Mouse (Mus musculus) forebrain, embryonic 12.5 days (tissue): ENCODE measurements around the gene Rexo2. TPM values are rescaled to one million over a fixed set of nuclear protein-coding genes. Genes with fewer than 3 reads are reported as not detected.

Source experiments
- ATAC-seq: fragments of 200-750 bp; cut with Nextera tagmentation; 2 replicates; pipeline ENCODE4 v1.8.0; 2017; ENCODE audit warnings: moderate TSS enrichment; ENCODE audit not compliant: low FRiP score
- H3K27ac ChIP-seq: fragments of 300-500 bp; sonication (generic); 2 replicates; pipeline ENCODE4 v1.5.1; 2016; ENCODE audit warnings: mild to moderate bottlenecking
- H3K27me3 ChIP-seq: fragments of 300-500 bp; sonication (generic); 2 replicates; pipeline ENCODE4 v1.6.1; 2016; ENCODE audit warnings: mild to moderate bottlenecking
- H3K36me3 ChIP-seq: fragments of 300-500 bp; sonication (generic); replicated peaks from 2 replicates; pipeline ENCODE4 v1.6.1; 2016; ENCODE audit warnings: mild to moderate bottlenecking
- H3K4me1 ChIP-seq: fragments of 300-500 bp; sonication (generic); 2 replicates; pipeline ENCODE4 v1.6.1; 2016
- H3K4me2 ChIP-seq: fragments of 300-500 bp; sonication (generic); 2 replicates; pipeline ENCODE4 v1.6.1; 2016; ENCODE audit warnings: mild to moderate bottlenecking, moderate library complexity
- H3K4me3 ChIP-seq: fragments of 300-500 bp; sonication (generic); replicated peaks from 2 replicates; pipeline ENCODE4 v1.5.1; 2016; ENCODE audit warnings: mild to moderate bottlenecking
- H3K9ac ChIP-seq: fragments of 300-500 bp; sonication (generic); 2 replicates; pipeline ENCODE4 v1.6.1; 2016; ENCODE audit warnings: mild to moderate bottlenecking
- H3K9me3 ChIP-seq: fragments of 300-500 bp; sonication (generic); 2 replicates; pipeline ENCODE4 v1.6.1; 2016
- WGBS: fragments of 180-500 bp; shearing (Covaris S2); methylation state at CpG from one replicate; pipeline ENCODE4 v1.1.7; 2016; 5-methylcytosine and 5-hydroxymethylcytosine counted together
- microRNA-seq: library from miRNA; unstranded; fragments of <30 nt; microRNA quantifications from one replicate; pipeline ENCODE4, GENCODE M21; 2017
- polyA plus RNA-seq: library from polyadenylated mRNA; unstranded; fragments of >200 nt; fragmentation: Nextera tagmentation; extraction: Ambion mirVana; gene quantifications from 2 replicates; pipeline ENCODE4 v1.2.1, GENCODE M21; 2016

Gene Rexo2
- polyA plus RNA-seq, 1 experiment from 2014 or later, result 107 TPM

DNA sequence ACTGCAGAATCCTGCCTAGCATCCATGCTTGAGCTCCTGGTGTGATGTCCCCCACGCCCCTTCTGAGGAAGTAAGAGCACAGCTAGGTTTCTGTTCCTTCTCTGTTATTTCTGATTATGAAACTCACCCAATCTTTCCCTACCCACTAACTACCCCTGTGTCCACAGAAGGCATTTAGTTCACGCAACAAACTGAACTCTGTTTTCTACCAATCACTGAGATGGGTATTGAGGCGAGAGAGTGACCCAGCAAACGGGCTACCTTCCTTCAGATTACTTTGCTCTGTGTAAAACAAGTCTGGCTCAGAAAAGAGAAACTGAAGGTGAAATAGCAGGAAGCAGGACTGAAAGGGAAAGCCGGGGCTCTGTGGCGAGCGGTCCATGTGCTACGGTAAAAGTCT, 58.0 kb downstream of the Rexo2 start:
- no peak overlapping the region for H3K4me3 ChIP-seq
- ATAC-seq, result no peak
- H3K9me3 ChIP-seq, result no peaks in the 10 kb centered on the region
- WGBS, result 87% methylated on average over 8 of the region's 8 CpGs
- no peak overlapping the region for H3K9ac ChIP-seq
- H3K36me3 ChIP-seq, result no peaks in the 10 kb centered on the region
- H3K4me2 ChIP-seq, result no peak overlapping the region
- no peaks in the 10 kb centered on the region for H3K4me1 ChIP-seq
- no peak overlapping the region for H3K27ac ChIP-seq
- no peaks in the 10 kb centered on the region; the same call in 1 of the 2 replicates for H3K27me3 ChIP-seq

DNA sequence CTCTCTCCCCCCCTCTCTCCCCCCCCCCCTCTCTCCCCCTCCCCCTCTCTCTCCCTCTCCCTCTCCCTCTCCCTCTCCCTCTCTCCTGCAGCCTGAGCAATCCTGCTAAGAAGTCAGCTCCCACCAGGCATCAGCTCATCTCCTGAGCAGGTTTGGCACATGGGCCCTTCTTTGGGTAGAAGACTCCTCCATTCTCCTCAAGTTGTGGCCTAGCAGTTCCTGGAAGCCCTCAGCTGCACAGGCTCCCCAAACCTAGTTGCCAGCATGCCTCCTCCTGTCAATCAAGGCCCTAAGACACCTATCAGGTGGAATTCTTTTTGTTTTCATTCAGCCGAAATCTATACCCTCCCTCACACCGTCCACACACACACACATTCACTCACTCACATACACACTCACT, 58.9 kb downstream of the Rexo2 start:
- no peaks in the 10 kb centered on the region for H3K4me1 ChIP-seq
- no peak overlapping the region for H3K9ac ChIP-seq
- H3K4me3 ChIP-seq, result no peak overlapping the region
- 76% methylated on average over 2 of the region's 2 CpGs for WGBS
- H3K4me2 ChIP-seq, result no peak overlapping the region
- ATAC-seq, result no peak
- no peaks in the 10 kb centered on the region for H3K9me3 ChIP-seq
- no peak overlapping the region for H3K27ac ChIP-seq
- no peaks in the 10 kb centered on the region for H3K36me3 ChIP-seq
- H3K27me3 ChIP-seq, result no peaks in the 10 kb centered on the region; the same call in 1 of the 2 replicates

DNA sequence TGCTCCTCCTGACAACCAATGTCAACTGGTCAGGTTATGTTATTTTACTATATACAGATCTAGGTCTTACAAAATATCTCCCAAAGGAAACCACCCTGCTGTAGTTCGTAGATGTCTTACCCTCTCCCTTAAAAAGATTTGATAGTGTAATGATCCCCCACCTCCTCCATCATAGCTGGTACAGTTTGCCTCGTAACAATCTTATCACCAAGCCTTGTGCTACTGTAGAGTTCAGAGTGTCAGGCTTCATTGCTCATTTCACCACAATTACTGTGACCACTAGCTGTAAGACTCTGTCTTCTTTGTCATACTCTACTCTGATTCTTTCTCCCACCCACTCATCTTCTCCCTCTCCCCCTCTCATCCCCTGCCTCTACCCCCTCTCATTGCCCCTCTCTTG, 59.4 kb downstream of the Rexo2 start:
- Histone ChIP-seq H3K27me3 (no peaks in the 10 kb centered on the region; the same call in 1 of the 2 replicates), H3K36me3 (no peaks in the 10 kb centered on the region), H3K4me1 (no peaks in the 10 kb centered on the region), H3K9me3 (no peaks in the 10 kb centered on the region), H3K9ac (no peak overlapping the region), H3K4me3 (no peak overlapping the region), H3K4me2 (no peak overlapping the region), H3K27ac (no peak overlapping the region)
- WGBS, result 91% methylated on average over 2 of the region's 2 CpGs
- ATAC-seq, result no peak

DNA sequence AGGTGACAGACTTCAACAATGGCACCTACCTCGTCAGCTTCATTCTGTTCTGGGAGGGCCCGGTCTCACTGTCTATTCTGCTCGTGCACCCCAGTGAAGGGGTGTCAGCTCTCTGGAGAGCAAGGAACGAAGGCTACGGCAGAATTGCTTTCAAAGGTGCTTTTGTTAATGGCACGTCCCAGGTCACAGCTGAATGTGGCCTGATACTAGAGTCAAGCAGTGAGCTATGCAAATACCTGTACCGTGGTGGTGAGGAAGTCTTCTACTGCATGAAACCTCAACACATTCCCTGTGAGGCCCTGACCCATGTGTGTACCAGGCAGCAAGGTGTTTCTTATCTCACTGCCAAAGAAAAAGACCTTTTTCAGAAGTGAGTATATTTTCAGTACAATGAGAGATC, 60.0 kb downstream of the Rexo2 start:
- Histone ChIP-seq H3K36me3 (no peaks in the 10 kb centered on the region), H3K9ac (no peak overlapping the region), H3K9me3 (no peaks in the 10 kb centered on the region), H3K4me1 (no peaks in the 10 kb centered on the region), H3K27ac (no peak overlapping the region), H3K4me2 (no peak overlapping the region), H3K4me3 (no peak overlapping the region), H3K27me3 (no peaks in the 10 kb centered on the region; the same call in 1 of the 2 replicates)
- WGBS, result 81% methylated on average over 7 of the region's 7 CpGs
- no peak for ATAC-seq

DNA sequence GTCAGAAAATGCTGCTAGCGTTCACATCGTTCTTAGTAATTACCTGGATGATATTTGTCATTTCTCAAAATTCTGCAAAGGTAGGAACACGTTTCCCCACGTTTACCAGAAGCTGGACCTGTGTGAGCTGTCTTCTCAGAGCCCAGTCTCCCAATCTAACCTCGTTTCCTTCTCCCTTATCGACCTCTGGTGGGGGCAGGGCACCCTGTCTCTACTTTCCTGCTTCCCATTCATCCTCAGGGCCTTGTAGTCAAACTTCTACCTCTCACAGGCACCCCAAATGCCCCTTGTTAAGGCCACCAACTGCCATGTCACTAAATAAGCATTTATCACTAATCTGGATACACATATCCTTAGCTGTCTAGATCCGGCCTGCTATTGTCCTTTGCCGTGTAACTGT, 61.6 kb downstream of the Rexo2 start:
- no peak overlapping the region for H3K9ac ChIP-seq
- H3K4me2 ChIP-seq, result no peak overlapping the region
- WGBS, result 70% methylated on average over 8 of the region's 8 CpGs
- no peak overlapping the region for H3K27ac ChIP-seq
- H3K9me3 ChIP-seq, result no peaks in the 10 kb centered on the region
- H3K27me3 ChIP-seq, result no peaks in the 10 kb centered on the region; the same call in 1 of the 2 replicates
- no peak overlapping the region for H3K4me3 ChIP-seq
- no peaks in the 10 kb centered on the region for H3K4me1 ChIP-seq
- ATAC-seq, result no peak
- H3K36me3 ChIP-seq, result no peaks in the 10 kb centered on the region

Small RNA genes lying within 50 kb of the gene (microRNA-seq; reads per million reads assigned to microRNA genes)
- gene Gm23653, result not detected

Other genes with a start within 250 kb of the Rexo2 start
- 0.42 and 0.60 TPM in 2 replicates for gene Nxpe2, start 127.2 kb downstream of the Rexo2 start, polyA plus RNA-seq
- 109 and 111 TPM in 2 replicates for gene Rbm7, start 14.7 kb upstream of the Rexo2 start, polyA plus RNA-seq
- gene Gm5617, start 14.8 kb upstream of the Rexo2 start, polyA plus RNA-seq, result 37.0 and 39.1 TPM in 2 replicates
- 1.2 and 2.1 TPM in 2 replicates for gene Nnmt, start 124.5 kb upstream of the Rexo2 start, polyA plus RNA-seq